Mouse (Mus musculus) liver, adult (tissue): Measurements from ENCODE around the gene Rce1.

ENCODE experiments used
- GATA4 ChIP-seq: IDR thresholded peaks from 2 replicates; pipeline ENCODE4 v1.6.1; 2014; ENCODE audit warnings: mild to moderate bottlenecking, low read length; ENCODE audit not compliant: insufficient replicate concordance

Rce1 gene

GRCm38 (mm10) chr19:4625179-4625828 is at the start of gene Rce1:
Gene Rce1, minus strand, starts transcription at chr19:4625641.
- peak; percentile 21; the same call in 1 of the 2 replicates for TF ChIP-seq GATA4

GRCm38 (mm10) chr19:4672401-4672800 is 47.0 kb upstream of the Rce1 start:
- TF ChIP-seq GATA4: no peak

GRCm38 (mm10) chr19:4670776-4671175 is 45.3 kb upstream of the Rce1 start:
- no peak for TF ChIP-seq GATA4

GRCm38 (mm10) chr19:4666815-4667214 is 41.4 kb upstream of the Rce1 start:
- TF ChIP-seq GATA4: no peak

GRCm38 (mm10) chr19:4658156-4658555 is 32.7 kb upstream of the Rce1 start:
- TF ChIP-seq GATA4: no peak

- no peak for TF ChIP-seq GATA4
These were observed 21.6 kb upstream of the Rce1 start for GRCm38 (mm10) chr19:4646917-4647492.

- no peak for TF ChIP-seq GATA4
These were observed 18.8 kb upstream of the Rce1 start for GRCm38 (mm10) chr19:4644271-4644670.

- no peak for TF ChIP-seq GATA4
These were observed 10.5 kb upstream of the Rce1 start for GRCm38 (mm10) chr19:4635986-4636385.

GRCm38 (mm10) chr19:4628819-4629218 is 3.4 kb upstream of the Rce1 start:
- TF ChIP-seq GATA4: no peak

GRCm38 (mm10) chr19:4625829-4626535 is 541 bp upstream of the Rce1 start:
- no peak for TF ChIP-seq GATA4

- TF ChIP-seq GATA4: no peak
These were observed 849 bp downstream of the Rce1 start for GRCm38 (mm10) chr19:4624406-4625178.

GRCm38 (mm10) chr19:4624006-4624405 is 1.4 kb downstream of the Rce1 start:
- no peak for TF ChIP-seq GATA4

GRCm38 (mm10) chr19:4623419-4623818 is 2.0 kb downstream of the Rce1 start:
- TF ChIP-seq GATA4: no peak

- no peak for TF ChIP-seq GATA4
These were observed 2.7 kb downstream of the Rce1 start for GRCm38 (mm10) chr19:4622780-4623179.

- TF ChIP-seq GATA4: no peak
These were observed 4.7 kb downstream of the Rce1 start for GRCm38 (mm10) chr19:4620721-4621120.
